Mouse (Mus musculus): ENCODE measurements around the gene Nsg2.
A peak's percentile ranks its signal among the peaks of the same experiment; 100 is the strongest.
"Not testable (repeated sequence)": the region's sequence is repeated elsewhere in the genome, so short reads cannot be mapped to it uniquely, and the experiment has no call there.

Nsg2 gene

GRCm38 (mm10) chr11:32000281-32000680 lies at the start of gene Nsg2:
Gene Nsg2, plus strand, starts transcription at chr11:32000463.
- DNase-seq (ENCODE audit: low spot score in 2 of 2): peak; percentile 88

- no peak for DNase-seq (ENCODE audit: low spot score in 2 of 2)
Measured at GRCm38 (mm10) chr11:31960071-31960470, 40.2 kb upstream of the Nsg2 start.

- no peak for DNase-seq (ENCODE audit: low spot score in 2 of 2)
Measured at GRCm38 (mm10) chr11:31963993-31964392, 36.3 kb upstream of the Nsg2 start.

DNA sequence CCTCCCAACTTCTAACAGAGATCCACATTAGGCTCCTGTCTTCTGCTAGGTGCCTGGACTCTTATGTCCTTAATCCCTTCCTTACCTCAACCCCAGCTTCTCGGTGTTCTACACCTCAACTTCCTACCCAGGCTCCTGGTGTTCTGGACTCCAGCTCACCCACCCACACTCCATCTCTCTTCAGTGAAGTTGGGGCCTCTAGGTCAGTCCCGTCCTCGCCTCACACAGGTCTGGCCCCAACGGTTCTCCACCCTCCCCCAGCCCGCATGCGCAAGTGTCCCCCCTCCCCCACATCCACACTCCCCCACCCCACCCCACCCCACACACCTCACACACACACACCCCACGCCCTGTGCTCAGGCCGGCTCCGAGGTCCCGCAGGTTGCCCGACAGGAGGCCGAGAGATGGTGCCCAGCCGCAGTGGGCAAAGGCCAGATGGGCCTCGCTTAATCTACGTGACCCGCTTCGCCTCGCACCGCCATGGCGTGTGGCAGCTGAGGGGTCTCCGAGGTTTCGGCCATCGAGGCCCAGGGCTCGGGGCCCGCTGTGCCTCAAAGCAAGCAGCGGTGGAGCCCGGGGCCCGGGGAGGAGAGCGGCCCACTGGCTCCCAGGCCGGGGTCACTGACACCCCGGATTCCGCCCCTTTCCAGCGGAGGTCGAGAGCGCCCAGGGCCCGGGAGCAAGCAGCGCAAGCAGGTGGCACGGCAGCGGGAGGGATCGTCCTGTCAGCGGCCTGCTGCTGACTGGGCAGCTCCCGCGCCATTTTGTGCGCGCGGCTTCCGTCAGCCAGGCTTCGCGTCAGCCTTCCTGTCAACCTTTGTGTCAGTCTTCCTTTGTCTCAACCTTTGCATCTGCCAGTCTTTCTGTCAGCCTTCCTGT lies 34.8 kb upstream of the Nsg2 start, which contains the start of gene 4930524B15Rik:
Gene 4930524B15Rik (plus strand): TSS at position 337 of the 879 bp plus-strand sequence.
- no peak for DNase-seq (ENCODE audit: low spot score in 2 of 2)

GRCm38 (mm10) chr11:31974132-31974531 lies 26.1 kb upstream of the Nsg2 start:
- DNase-seq (ENCODE audit: low spot score in 2 of 2): no peak

- DNase-seq (ENCODE audit: low spot score in 2 of 2): no peak
Measured at GRCm38 (mm10) chr11:31974826-31975225, 25.4 kb upstream of the Nsg2 start.

- no peak for DNase-seq (ENCODE audit: low spot score in 2 of 2)
Measured at GRCm38 (mm10) chr11:31975678-31976077, 24.6 kb upstream of the Nsg2 start.

DNA sequence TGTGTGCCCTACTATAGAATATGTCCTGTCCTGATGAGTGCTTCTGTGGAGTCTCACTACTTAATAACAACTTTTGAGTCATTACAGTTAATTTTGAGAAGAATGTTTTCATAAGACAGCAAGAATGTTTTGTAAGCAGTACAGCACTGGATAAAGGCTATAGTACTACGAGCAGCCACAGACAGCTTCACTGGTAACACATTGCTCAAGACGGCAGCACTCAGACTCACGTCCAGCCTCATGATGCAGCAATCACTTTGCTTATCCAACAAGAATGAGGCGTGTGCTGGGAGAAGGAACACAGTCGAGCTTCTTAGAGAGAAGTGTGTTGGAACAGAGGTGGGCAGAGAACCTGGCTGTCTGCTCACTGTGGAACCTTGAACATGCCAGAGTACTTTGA lies 24.1 kb upstream of the Nsg2 start:
- no peak for DNase-seq (ENCODE audit: low spot score in 2 of 2)

DNA sequence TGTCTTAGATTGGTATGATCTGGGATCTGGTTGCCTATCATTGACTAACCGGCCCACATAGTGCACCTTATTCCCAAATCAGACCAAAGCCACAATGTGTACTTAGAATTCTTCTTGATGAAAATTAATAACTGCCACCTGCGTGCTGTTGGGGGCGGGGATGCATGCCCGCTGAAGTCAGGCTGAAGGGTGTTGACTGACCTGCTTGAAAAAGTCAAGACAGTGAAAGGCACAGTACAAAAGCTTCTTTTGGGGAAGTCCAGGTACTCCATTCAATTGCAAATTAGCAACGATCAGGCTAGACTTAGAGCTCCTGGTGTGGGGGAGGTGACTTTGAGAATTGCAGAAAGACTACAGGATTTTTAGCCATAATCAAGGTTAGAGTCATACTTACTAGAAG lies 20.2 kb upstream of the Nsg2 start:
- not testable (repeated sequence) for DNase-seq (ENCODE audit: low spot score in 2 of 2)

- no peak for DNase-seq (ENCODE audit: low spot score in 2 of 2)
Measured at GRCm38 (mm10) chr11:31981830-31982229, 18.4 kb upstream of the Nsg2 start.

DNA sequence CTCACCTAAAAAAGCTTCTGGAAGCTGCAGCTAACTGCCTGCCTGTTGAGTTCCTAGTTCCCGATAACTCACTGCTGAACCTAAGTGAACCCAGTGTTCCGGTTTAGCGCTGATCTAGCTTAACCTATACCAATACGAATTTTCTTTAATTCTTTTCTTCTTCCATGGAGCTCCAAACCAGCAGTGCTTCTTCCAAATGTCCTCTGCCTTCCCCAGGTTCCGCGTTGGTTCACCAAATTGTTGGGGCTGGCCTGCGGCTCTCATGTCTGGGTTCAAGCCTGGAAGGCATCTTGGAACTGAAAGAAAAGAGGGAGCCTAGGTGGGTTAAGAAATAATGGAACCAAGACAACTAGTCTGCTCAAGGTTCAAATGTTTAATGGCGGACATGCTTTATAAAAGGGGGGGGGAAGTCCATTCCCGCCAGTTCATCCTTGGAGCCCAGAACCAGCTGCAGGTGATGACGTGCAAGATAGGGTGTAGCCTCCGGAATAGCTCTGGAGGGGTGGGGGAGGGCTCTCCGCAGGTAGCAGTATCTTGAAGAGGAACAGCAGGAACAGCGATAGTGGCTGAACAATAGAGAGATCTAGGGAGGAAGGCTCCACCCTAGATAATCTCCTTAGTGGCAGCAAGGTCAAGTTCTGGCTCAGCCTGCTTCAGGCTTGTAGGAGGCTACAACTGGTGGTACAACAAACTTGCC lies 17.9 kb upstream of the Nsg2 start:
- DNase-seq (ENCODE audit: low spot score in 2 of 2): not testable (repeated sequence)

DNA sequence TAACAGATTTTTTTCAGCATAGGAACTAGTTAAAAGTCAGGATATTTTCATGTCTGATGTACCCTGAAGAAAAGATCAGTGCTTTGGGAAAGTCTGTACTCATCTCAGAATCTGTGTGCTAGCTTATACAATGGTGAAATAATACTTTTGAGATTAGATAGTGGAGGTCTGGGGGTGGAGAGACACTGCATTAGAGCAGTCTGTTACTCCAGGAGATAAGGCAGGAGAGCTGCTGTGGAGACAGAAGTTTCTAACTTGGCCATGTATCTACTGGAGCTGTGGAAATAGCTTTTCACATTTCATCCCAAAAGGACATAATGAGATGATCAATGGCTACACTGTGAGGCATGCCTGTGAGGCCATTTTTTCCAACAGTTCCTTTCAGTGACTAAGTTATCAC lies 17.0 kb upstream of the Nsg2 start:
- no peak for DNase-seq (ENCODE audit: low spot score in 2 of 2)

GRCm38 (mm10) chr11:31984786-31985185 lies 15.5 kb upstream of the Nsg2 start:
- DNase-seq (ENCODE audit: low spot score in 2 of 2): no peak

- DNase-seq (ENCODE audit: low spot score in 2 of 2): no peak
Measured at GRCm38 (mm10) chr11:31992535-31992934, 7.7 kb upstream of the Nsg2 start.

DNA sequence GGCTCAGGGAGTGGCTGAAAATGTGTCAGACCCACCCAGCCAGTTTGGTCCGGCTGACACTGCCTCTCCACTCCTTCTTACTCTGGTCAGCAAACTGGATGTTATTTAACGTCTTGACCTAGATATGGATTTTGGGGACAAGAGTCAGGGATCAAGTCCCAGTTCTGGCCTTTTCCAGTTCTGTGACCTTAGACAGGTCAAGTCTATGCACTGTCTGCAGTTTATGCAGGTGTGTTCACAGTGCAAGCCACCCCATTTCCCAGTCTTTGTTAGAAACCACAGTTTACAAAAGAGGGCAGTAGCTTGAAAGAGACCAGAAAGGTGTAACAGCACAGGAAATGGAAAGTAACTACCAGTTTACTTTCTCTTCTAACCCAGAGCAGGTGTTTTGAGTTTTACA lies 547 bp upstream of the Nsg2 start:
- DNase-seq (ENCODE audit: low spot score in 2 of 2): no peak

DNA sequence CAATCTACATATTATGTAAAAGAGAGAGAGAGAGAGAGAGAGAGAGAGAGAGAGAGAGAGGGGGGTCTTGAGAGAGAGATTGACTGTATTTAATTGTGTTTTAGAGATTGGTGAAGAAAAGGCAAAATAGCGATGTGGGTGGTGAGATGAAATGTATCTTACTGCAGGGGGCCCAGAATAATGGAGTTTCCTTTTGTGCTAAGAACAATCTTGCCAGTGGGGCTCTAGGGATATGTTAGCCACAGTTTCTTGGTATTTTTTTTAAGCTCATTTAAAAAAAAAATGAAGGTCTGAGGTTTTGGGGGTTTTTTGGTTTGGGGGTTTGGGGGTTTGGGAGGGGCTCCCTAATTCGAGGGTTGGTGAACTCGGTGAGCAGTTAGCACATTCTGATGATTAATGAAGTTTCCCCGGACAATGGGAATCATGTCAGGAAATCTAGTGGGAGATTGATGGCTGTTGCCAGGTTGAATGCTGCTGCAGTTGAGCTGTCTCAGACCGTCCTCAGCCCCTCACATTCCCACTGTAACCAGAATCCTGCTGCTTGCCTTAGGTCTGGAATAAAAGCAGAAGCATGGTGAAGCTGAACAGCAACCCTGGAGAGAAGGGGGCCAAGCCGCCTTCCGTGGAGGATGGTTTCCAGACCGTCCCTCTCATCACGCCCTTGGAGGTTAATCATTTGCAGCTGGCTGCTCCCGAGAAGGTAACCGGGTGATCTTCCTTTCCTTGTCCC lies 1.1 kb downstream of the Nsg2 start:
- DNase-seq (ENCODE audit: low spot score in 2 of 2): no peak

DNA sequence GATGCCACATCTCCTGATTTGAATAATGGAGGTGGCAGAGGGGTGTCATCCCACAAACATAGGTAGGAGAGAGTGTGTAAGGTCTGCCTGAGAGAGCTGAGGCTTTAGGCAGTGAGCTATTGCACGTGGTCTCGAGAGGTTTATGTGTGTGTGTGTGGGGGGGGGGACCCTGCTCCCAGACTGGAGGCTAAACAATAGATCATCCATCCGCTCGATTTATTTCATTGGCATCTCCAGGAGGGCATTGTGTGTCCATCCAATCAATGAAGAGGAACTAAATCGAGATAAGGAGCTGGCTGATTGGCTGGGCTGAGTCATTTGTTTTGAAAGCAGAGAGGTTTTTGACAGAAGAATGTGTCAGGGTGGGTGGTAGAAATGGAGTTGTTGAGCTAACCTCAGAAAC lies 2.4 kb downstream of the Nsg2 start:
- DNase-seq (ENCODE audit: low spot score in 2 of 2): no peak

GRCm38 (mm10) chr11:32008049-32008448 lies 7.8 kb downstream of the Nsg2 start:
- not testable (repeated sequence) for DNase-seq (ENCODE audit: low spot score in 2 of 2)

DNA sequence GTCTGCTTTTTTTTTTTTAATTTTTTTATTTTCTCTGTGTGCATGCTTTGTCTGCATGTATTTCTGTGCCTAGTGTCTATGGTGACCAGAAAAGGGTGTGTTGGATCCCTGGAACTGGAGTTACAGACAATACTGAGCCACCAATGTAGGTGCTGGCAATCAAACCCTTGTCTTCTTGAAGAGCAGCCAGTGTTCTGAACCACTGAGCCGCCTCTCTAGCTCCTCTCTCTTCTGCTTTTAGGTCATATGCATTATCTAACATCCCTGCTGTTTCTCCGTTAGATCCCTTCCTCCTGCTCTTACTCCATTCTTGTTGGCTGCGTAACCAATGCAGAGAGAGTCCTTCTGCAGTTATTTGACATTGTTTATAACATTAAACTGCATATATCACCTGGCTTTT lies 8.6 kb downstream of the Nsg2 start:
- no peak for DNase-seq (ENCODE audit: low spot score in 2 of 2)

GRCm38 (mm10) chr11:32009961-32010662 lies 9.8 kb downstream of the Nsg2 start:
- DNase-seq (ENCODE audit: low spot score in 2 of 2): no peak

GRCm38 (mm10) chr11:32010663-32010970 lies 10.4 kb downstream of the Nsg2 start:
- no peak for DNase-seq (ENCODE audit: low spot score in 2 of 2)

All from frontal cortex, postnatal 10 days (tissue).